Mouse (Mus musculus) heart, embryonic 13.5 days (tissue): ENCODE measurements around the gene 1810010D01Rik. TPM values are rescaled to one million over a fixed set of nuclear protein-coding genes. Genes with fewer than 3 reads are reported as not detected.

ENCODE experiments used
- ATAC-seq: fragments of 200-750 bp; cut with Nextera tagmentation; 2 replicates; pipeline ENCODE4 v1.8.0; 2017; ENCODE audit warnings: moderate TSS enrichment; ENCODE audit not compliant: insufficient number of reproducible peaks, low FRiP score, low TSS enrichment; ENCODE audit errors: extremely low read depth
- H3K27ac ChIP-seq: fragments of 300-500 bp; sonication (generic); replicated peaks from 2 replicates; pipeline ENCODE4 v1.5.1; 2015; ENCODE audit warnings: moderate library complexity, mild to moderate bottlenecking, inconsistent platforms
- H3K27me3 ChIP-seq: fragments of 300-500 bp; sonication (generic); replicated peaks from 2 replicates; pipeline ENCODE4 v1.6.1; 2015; ENCODE audit warnings: mild to moderate bottlenecking, inconsistent platforms
- H3K36me3 ChIP-seq: fragments of 300-500 bp; sonication (generic); 2 replicates; pipeline ENCODE4 v1.6.1; 2015; ENCODE audit warnings: mild to moderate bottlenecking, inconsistent platforms
- H3K4me1 ChIP-seq: fragments of 300-500 bp; sonication (generic); 2 replicates; pipeline ENCODE4 v1.6.1; 2015; ENCODE audit warnings: inconsistent platforms
- H3K4me2 ChIP-seq: fragments of 300-500 bp; sonication (generic); 2 replicates; pipeline ENCODE4 v1.6.1; 2015; ENCODE audit warnings: inconsistent platforms, mild to moderate bottlenecking, moderate library complexity
- H3K4me3 ChIP-seq: fragments of 300-500 bp; sonication (generic); 2 replicates; pipeline ENCODE4 v1.5.1; 2015; ENCODE audit warnings: moderate library complexity, mild to moderate bottlenecking, inconsistent platforms
- H3K9ac ChIP-seq: fragments of 300-500 bp; sonication (generic); 2 replicates; pipeline ENCODE4 v1.6.1; 2015; ENCODE audit warnings: inconsistent platforms, mild to moderate bottlenecking, moderate library complexity
- H3K9me3 ChIP-seq: fragments of 300-500 bp; sonication (generic); 2 replicates; pipeline ENCODE4 v1.6.1; 2016; ENCODE audit warnings: inconsistent platforms
- WGBS: fragments of 180-500 bp; shearing (Covaris S2); methylation state at CpG from one replicate; pipeline ENCODE4 v1.1.7; 2015; ENCODE audit warnings: mixed read lengths; 5-methylcytosine and 5-hydroxymethylcytosine counted together
- polyA plus RNA-seq: library from polyadenylated mRNA; unstranded; fragments of >200 nt; fragmentation: Nextera tagmentation; extraction: Ambion mirVana; gene quantifications from 2 replicates; pipeline ENCODE4 v1.2.1, GENCODE M21; 2015

Gene 1810010D01Rik
- polyA plus RNA-seq, 1 experiment from 2014 or later: 0.16 TPM

DNA sequence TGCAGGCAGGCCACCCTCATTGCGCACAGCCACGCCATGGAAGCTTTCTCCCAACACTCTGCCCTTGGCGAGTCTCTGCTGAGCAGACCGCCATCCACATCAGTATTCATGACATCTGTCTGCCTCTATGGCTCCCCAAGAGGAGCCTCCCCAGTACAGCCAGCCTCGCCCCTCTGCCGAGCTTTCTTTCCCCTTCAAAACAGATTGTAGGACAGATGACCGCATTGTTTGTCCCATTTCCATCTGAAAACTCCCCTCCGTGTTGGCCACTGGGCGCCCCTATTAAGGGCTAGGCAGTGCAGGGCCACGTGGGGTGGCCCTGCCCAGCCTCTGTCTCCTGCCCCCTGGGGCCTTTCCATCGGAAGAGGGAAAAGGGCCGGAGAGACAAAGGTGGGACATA is 34.8 kb downstream of the 1810010D01Rik start:
- Histone ChIP-seq H3K9me3 (no peaks in the 10 kb centered on the region), H3K27ac (no peak overlapping the region), H3K27me3 (peaks cover 10% of the 10 kb centered on the region; the same call in 1 of the 2 replicates), H3K9ac (no peak overlapping the region), H3K4me2 (no peak overlapping the region; the same call in 1 of the 2 replicates), H3K36me3 (no peaks in the 10 kb centered on the region), H3K4me1 (peaks cover 17% of the 10 kb centered on the region), H3K4me3 (no peak overlapping the region)
- no peak for ATAC-seq
- 19% methylated on average over 12 of the region's 12 CpGs for WGBS

DNA sequence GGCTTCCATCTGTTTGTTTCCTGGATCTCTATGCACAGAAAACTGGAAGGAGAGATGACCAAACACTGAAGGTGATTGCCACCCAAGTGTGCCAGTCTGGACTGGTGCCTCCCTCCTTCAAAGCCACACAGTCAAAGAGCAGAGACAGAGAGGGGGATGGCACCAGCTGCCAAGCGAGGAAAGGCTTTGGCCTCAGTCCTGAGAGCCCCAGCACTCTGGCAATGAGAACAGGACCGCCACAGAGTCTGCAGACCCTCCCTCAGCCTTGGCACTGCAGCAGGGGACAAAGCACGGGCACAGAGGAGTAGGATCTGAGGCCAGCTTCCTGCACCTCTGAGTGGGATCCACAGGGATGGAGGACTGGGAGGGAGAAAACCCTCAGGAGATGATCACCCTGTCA is 38.2 kb downstream of the 1810010D01Rik start:
- peaks cover 7% of the 10 kb centered on the region for H3K4me1 ChIP-seq
- H3K27ac ChIP-seq: no peak overlapping the region
- peaks cover 15% of the 10 kb centered on the region; the same call in 1 of the 2 replicates for H3K27me3 ChIP-seq
- H3K4me3 ChIP-seq: no peak overlapping the region
- 63% methylated on average over 3 of the region's 3 CpGs for WGBS
- no peak overlapping the region for H3K9ac ChIP-seq
- no peaks in the 10 kb centered on the region for H3K36me3 ChIP-seq
- H3K4me2 ChIP-seq: no peak overlapping the region
- ATAC-seq: no peak
- H3K9me3 ChIP-seq: no peaks in the 10 kb centered on the region

DNA sequence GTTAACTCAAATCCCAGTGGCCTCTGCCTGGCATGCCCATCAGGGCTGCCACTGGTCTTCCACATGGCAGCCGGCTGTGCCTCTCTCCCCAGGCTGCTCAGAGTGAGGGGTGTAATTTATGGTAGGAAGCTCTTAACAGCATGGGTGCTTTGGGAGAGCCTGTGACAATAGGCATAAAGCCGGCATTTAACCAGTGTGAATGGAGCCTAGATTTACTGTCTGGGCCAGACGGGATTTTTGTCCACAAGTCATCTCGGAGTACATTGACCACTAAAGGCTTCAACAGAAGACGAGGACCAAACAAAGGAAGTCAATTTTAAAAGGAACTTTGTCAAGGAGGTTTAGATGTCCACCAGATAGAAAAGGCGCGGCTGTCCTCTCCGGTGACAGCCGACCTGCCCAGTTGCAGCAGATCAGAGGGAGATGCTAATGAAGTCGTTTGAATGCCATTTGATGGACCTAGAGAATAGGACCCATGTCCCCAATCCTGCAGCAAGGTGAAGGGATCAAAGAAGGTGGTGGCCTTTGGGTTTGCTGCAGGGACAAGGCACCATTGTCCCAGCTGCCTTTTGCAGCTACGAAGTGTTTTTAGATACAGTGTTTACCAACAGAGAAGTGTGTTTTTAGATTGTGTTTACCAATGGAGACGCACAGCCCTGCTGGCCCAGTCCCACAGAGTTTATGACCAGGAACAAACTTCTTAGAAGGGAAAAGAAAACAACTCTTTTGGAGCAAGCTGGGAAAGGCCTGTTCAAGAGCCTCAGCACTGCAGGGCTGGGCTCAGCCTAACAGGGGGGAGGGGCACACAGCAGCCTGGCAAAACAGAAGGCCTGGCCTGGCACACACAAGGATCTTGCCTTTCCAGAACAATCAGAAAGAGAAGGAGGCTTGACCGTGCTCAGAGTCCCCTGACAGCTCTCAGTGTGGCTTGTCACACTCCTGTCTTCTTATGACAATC is 48.4 kb downstream of the 1810010D01Rik start:
- peaks cover 11% of the 10 kb centered on the region for H3K4me1 ChIP-seq
- no peak overlapping the region for H3K4me3 ChIP-seq
- no peaks in the 10 kb centered on the region for H3K36me3 ChIP-seq
- peak overlapping the region; percentile 57 for H3K27ac ChIP-seq
- no peak for ATAC-seq
- 63% methylated on average over 13 of the region's 13 CpGs for WGBS
- H3K9ac ChIP-seq: peak overlapping the region; percentile 55
- no peaks in the 10 kb centered on the region for H3K27me3 ChIP-seq
- H3K4me2 ChIP-seq: no peak overlapping the region
- no peaks in the 10 kb centered on the region for H3K9me3 ChIP-seq

Other genes with a start within 250 kb of the 1810010D01Rik start
- 4.4 and 5.7 TPM in 2 replicates for gene Tpcn2, start 75.9 kb upstream of the 1810010D01Rik start, polyA plus RNA-seq
- gene Mrgprf, start 92.7 kb upstream of the 1810010D01Rik start, polyA plus RNA-seq: 0.23 and 0.25 TPM in 2 replicates
- gene Mrgprd, start 106.7 kb upstream of the 1810010D01Rik start, polyA plus RNA-seq: not detected in 2 replicates